Mouse (Mus musculus) embryo, embryonic 11.5 days (tissue): ENCODE measurements around the gene Pes1.
"Not testable (repeated sequence)": the region's sequence is repeated elsewhere in the genome, so short reads cannot be mapped to it uniquely, and the experiment has no call there.

Experiments
- DNase-seq: peaks from one replicate; pipeline ENCODE4 v3.0.0-alpha.2; 2012; ENCODE audit warnings: low read depth, low spot score

The Pes1 gene

DNA sequence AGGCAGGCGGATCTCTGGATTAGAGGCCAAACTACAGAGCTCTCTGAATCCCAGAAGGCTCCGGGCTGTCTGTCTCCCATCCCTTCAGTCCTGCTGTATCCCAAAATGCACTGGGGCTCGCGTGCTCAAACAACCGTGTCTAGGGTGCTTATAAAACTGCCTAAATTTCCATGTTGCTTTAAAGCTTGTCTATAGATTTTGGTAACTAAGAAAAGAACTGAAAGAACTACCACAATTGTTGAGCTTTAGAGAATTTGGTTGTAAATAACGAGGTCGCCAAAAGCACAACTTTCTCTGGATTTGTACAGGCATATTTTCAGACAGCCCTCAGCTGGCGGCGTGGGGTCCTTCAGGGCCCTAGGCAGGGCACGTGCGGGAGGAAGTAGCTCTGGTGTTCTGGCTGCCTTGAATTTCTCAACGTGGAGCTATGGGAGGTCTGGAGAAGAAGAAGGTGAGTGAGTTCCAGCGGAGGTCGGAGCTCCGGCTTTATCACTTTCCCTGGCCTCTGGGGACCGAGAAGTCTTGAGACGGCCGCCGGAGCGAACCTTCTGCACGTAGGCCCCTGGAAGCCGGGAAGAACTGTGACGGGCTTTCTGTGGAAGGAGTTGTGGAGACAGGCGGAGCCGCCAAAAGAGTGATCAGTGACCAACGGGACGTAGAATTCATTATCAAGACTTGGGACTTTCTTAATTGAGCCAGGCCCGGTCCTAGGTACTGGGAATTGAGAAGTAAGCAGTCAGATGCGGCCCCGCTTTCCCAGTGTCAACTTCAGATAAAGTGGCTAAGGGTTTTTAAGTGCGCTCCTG lies at the start of gene Pes1:
Gene Pes1, plus strand, starts transcription at position 366 of the 806 bp plus-strand sequence.
- DNase-seq = peak; percentile 77

DNA sequence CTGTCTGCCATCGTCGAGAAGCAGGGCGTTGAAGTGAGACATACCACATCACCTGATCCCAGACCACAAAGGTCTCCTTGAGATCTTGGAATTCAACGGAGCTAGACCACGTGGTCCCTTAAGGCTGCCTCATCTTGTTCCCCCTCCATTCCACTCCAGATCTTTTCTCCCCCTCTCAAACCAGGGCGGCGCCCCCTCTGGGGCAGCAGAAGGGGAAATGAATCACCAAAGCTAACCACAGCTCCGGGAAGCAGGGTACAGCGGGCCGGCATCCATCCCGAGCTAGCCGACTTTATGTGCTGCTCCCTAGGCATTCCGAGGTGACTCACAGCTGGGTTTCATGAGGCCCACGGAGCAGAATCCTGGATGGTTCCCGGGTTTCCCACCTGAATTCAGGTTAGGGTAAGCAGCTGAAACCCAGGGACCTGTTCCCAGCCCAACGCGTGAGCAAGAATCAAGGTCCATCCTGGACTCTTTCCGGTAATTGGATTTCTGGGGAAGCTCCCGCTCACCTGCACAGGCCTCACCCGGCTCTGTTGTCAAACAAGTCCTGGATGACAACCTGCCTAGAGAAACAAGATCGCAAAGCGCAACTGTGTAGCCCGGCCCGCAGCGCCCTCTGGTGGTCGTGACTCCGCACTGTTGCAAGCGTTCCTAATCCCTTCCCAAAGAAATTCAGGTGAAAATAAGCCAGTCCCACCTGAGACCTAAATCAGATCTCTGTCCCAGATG lies 49.5 kb upstream of the Pes1 start, which contains the start of gene Slc35e4:
Gene Slc35e4, minus strand, starts transcription at position 556 of the 732 bp plus-strand sequence.
- no peak for DNase-seq

DNA sequence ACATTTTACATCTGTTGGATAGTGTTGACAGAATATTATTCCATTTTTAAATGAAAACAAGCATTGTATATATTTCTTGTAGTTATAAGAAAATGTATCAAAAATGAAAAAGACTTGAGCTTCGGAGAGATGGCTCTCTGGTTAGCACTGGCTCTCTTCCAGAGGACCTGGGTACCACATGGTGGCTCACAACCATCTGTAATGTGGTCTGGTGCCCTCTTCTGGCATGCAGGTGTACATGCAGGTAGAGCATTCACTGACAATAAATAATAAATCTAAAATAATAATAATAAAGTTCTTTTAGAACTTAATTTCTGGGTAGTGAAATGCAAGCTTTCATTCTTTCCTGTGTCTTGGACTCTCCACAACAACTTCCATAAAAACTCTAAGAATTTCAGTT lies 45.0 kb upstream of the Pes1 start:
- no peak for DNase-seq

DNA sequence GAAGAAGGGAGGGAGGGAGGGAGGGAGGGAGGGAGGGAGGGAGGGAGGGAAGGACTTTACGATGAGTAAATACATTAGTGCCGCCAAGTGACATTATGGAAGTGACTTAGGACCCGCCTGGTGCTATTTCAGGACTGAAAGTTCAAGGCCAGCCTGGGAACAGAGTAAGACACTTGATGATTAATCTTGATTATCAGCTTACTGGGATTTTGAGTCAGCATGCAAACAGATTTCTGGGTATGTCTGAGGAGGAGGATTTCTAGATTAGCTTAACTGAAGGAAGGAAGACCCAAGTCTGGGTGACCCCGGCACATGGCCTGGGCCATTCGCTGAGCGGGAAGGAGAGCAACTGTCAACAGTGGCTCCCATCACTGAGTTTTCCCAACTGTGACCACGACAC lies 43.3 kb upstream of the Pes1 start:
- DNase-seq = no peak

DNA sequence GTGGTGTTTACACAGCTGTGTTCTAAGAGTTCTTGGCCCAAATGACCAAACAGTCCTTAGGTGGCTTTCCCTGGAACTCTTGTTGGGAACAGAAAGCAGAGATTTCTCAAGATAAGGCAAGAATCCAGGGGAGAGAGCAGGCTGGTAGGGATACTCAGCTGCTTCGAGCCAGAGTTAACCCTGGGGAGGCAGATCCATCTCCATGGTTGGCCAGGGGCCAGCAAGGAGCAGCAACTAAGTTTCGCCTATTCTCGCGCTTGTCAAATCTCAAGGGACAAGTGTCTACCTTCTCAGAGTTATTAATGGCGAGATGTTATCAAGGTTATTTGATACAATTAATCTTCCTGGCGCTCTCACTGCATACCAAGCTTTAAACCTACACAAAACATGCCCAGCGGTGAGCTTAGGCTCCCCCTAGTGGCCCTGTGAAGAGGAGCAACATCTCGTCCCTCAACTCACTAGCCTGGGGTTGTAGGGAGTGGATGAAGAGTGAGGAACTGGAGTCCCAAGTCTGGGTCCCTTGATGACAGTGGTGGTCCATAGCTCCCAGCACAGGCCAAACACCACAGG lies 42.4 kb upstream of the Pes1 start:
- no peak for DNase-seq

DNA sequence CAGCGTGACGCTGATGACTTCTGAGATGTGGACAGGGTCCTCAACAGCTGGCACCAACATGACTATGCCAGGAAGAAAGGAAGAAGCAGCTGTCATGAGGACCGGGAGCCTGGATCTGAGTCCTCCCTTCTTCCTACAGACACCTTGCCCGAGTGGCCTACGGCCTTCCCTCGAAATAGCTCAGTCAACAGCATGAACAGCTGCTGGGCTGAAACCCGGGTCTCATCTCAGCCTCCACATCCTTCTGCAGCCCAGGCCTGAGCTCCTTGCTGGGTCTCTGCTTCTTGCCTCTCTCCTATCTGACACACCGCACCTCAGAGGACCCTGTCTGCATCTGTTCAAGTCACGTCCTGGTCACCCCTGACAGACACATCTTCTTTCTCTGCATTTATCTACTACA lies 41.7 kb upstream of the Pes1 start:
- no peak for DNase-seq

DNA sequence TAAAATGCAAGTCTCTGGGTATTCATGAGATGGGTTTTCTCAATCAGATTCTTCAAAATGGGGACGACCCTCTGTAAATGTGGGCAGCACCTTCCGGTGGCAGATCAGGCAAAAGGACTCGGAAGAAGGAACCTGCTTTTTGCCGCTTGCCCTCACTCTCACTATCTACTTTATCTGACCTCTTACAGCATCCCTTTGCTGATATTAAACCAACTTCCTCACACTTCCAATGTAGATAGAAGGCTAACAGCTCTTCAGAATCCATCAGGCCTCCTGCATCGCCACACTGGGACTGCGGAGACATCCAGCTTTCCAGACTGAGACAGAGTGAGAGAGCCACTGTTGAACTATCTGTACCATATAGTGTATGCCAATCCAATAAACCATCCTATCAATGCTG lies 41.0 kb upstream of the Pes1 start:
- DNase-seq = no peak

DNA sequence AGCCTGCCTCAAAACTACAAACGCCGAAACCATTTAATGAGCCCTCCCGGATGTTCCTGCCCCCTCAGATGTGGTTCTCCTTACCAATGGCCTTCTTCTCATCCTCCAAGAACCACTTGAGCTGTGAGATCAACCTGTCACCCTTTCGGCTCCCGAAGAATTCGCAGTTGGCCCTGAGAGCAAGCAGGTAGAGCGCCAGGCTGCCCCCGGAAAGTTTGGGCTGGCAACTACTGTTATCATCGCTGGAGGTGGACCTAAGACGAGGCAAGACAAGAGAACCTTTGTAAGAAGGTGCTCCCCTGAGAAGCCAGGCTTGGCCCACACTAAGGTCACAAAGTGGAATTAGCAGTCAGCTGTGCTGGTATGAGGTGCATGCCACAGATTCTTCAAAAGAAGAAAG lies 37.9 kb upstream of the Pes1 start:
- no peak for DNase-seq

DNA sequence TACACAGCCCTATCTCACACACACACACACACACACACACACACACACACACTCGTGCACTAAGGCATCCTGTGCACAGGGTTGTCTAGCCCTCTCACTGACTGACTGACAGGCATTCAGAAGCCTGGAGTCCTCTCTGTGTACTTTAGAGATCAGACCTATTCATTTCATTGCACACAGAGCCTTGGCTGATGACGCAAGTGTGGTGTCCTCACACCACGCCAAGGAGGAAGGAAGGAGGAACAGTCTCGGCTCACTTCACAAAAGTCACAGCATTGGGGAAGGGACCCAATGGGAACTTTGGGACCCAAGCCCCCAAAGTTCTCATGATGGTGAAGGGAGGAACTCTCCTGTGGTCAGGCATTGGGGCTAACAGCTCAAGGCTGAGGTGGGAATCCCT lies 33.8 kb upstream of the Pes1 start:
- DNase-seq = no peak

DNA sequence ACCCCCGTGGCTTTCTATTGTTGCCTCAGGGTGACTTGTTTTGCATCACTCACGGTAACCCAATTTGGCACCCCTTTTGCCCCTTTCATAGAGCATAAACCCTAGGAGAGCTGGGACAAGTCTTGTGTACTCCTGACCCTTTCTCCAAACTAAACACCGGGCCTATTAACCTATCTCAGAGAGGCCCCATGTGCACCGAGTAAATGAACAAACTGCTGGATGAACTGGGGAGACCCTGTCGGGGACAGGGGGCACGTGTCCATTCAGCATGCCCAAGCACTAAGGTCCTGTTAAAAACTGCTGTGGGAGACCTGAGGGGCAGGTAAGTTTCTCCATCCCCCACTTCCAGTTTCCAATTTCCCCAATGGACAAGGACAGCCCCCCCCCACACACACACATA lies 32.8 kb upstream of the Pes1 start:
- no peak for DNase-seq

DNA sequence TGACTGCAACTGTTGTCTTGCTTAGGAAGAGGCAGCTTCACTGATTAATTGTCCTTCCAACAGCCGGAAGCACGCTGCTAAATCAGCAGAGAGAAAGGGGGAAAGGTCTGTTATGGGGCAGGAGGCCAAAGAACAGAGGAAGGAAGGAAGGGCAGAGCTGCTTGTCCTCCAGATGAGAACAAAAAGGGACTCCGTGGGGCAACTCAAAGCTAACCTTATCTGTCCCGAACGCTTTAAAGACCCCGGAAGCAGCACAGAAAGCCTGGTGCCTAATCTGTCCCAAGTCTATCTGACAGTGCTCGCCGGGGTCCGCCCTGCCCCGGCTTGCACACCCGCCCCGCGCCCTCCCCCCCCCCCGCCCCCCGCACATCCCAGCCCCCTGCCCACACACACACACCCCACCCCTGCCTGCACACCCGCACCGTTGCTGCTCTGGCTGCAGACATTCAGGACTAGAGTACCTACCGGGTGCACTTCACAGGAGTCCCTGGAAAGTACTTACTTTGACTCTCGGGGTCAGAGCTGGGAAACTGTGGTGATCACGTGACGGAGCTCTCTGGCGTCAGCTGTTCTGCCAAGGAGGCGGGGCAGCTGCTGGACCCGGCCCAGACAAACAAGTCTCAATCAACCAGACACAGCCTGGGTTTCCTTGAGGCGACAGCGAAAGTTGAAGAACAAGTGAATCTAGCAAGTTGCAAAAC lies 32.1 kb upstream of the Pes1 start, which contains the start of gene Tcn2:
Gene Tcn2, minus strand, starts transcription at position 649 of the 701 bp plus-strand sequence.
- peak; percentile 75 for DNase-seq

DNA sequence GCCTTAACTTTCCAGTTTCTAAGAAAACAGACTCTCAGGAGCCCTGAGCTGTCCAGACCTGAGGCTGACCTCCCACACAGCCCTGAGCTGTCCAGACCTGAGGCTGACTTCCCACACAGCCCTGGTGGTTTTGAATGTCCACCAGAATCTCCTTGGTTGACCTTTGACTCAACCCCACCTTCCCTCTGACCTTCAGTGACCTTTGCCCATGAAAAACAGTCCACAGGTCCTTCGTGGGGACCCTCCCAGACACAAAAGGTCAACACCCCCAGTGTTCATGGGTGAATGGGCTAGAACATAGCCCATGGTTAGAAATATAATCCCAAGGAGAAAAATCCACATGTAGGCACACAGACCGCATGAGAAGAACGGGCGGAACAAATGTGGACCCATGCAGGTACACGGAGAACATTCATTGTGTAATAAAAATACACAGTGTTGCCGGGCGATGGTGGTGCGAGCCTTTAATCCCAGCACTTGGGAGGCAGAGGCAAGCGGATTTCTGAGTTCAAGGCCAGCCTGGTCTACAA lies 30.0 kb upstream of the Pes1 start:
- no peak for DNase-seq

DNA sequence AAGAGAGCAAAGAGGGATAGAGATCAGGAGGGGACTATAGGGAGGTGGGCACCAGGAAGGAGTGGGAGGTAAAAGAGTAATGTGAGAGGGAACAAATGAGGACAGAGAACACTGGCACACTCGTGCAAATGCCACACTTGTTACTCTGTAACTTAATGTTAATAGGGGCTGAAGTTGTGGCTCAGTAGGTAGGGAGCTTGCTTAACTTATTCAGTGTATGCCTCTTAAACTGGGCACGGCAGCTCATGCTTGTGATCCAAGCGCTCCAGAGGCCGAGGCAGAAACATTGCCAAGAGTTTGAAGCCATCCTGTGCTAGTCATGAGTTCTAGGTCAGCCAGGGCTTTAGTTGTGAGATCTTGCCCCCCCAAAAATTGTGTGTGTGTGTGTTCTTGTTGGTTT lies 28.6 kb upstream of the Pes1 start:
- no peak for DNase-seq

DNA sequence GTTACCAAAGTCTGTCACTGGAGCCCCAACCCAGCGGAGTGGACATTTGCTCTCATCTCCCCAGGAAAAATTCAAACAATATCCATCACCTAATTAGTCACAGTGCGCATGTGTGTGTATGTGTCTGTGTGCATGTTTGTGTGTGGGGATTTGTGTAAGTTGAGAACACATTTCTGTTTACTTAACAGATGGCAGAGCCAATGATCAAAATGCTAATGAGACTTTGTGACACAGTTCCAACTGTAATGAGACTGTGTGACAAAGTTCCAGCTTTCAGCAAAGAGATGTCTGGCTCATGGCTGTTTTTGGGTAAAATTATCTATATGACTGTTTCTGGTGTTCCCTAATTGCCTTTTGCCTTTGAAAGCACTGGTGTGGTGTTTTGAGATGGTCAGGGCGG lies 27.5 kb upstream of the Pes1 start:
- no peak for DNase-seq

DNA sequence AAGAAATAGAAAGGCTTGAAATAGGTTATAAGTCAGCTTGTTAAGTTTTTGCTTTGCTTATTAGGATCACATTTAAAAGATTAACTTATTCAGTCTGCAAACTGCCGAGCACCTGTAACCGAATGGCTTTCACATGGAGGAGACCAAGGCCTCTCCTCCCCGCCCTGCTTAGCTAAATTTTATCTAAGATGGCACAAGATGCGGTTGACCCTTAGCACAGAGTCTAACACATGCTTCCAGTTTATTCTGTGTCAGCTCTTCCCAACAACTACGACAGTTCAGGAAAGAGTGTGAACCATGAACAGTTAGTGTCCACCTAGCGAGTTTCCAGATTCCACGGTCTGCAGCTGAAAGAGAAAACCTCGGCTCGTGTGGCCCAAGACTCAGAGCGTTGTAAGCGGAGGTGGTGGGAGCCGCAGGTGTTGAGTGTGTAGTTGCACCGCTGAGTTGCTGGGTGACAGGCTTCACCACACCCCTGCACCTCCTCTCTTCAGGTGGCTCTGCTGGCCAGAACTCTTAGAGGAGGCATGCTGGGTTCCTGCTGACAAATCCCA lies 26.4 kb upstream of the Pes1 start:
- DNase-seq = no peak

DNA sequence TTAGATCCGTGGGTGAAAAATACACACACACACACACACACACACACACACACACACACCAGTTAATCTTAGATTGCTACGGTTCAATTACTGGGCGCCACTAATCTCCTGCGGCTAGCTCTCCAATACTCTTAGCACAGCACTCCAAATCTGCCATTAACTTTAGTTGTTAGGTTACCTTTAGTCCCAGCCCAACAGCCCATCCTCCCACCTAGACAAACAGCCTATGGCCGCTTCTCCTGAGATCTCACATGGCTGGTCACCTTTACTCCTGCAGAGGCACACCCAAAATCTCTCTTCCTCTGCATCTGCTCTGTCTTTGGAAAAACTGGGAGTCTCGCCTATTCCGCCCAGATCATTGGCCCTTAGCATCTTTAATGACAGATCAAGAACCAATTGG lies 22.4 kb upstream of the Pes1 start:
- DNase-seq = no peak

DNA sequence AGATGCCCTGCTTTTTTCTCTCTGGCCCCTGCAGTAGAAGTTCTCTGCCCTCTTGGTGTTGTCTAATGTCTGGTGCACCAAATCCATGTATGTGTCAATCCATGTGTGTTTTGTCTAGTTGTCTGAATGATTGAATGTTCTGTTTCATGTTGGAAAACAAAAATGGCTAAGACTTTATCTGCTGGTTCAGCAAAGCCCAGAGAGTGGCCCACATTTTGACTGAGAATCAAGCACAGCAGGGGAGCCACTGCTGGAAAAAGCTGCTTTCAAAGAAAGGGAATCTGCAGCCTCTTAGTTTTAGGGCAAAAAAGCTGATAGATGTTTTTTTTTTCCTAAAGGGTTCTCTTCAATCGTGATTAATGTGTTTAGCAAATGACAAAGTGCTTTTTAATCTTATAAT lies 17.4 kb upstream of the Pes1 start:
- DNase-seq = no peak

DNA sequence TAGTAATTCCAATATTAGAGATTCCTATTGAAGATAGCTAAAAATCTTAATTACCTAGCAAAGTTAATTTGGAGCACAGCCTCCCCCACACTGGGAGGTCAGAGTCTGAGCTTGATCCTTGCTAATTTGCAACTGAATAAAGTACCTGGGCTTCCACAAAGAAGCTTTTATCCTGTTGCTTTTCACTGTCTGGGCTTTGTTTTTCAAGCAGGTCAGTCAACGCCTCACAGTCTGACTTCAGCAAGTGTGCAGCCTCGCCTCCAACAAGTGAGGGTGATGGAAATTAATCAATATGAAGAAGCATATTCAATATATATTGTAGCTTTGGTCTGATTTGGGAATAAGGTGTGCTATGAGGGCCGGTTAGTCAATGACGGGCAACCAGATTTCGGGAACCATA lies 8.9 kb upstream of the Pes1 start:
- DNase-seq = not testable (repeated sequence)

DNA sequence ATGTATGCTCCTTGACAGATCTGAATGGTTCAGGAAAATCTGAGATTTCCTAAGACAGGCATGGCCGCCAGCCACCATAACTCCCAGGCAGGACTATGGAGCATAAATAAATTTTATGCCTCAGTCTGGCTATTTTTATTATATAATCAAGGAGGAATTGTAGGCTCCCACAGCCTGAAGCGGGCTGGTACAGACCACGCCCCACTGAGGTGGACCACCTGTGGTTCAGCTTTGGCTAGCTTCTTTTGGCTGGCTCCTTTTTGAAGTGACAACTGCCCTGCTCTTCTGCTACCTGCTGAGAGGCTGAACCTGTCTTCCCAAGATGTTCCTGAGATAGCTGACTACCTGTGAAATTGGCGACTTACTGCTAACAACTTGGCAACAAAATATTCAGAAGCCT lies 8.4 kb upstream of the Pes1 start:
- DNase-seq = not testable (repeated sequence)

DNA sequence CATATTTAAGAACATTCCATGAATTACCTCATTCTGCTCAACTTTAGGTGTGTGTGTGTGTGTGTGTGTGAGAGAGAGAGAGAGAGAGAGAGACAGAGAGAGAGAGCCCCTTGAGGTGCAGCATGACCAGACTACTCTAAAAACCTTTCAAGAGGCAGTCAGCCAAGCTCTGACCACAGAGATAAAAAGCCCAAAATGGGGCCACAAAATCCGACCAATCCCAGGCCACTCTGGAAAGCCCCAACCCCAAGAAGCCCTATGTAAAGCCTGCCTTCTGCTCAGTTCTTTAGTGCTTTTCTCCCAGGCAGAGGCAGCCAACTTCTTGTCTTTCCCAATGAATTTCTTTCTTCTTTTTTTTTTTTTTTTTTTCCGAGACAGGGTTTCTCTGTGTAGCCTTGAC lies 2.9 kb upstream of the Pes1 start:
- no peak for DNase-seq

DNA sequence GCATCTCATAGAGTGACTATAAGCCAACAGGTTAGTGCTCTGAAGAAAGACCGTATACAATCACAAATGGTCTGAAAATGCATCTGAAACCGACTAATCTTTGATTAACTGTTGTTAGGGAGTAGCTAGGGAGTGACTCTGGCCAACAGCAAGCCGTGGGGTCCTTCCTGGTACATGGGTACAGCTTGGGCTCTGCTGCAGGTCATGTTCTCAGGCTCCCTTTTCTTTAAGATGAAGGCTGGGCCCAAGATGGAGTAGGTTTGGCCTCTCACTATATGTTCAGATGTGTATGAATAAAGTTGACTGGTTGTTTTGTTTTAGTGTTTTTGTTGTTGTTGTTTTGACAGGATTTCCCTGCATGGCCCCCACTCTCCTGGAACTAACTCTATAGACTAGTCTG lies 2.0 kb upstream of the Pes1 start:
- DNase-seq = no peak

DNA sequence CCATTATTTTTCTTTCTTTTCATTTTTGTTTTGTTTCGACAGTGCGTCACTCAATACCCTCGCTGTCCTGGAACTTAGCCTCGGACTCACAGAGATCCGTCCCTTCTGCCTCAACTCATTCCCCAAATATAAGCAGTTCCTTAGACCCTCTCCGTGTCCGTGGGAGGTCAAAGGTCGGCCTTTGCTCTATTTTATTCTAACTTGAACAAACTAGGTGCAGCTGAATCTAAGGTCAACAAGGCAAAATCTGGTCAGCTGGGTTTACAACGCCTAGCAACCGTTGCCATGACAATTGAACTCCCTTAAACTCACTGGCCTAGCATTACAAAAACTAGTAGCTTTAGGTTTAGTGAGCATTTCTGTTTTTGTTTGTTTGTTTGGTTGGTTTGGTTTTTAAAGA lies 620 bp upstream of the Pes1 start:
- no peak for DNase-seq
